Mouse (Mus musculus) heart, adult 2 months (tissue): ENCODE data around the gene Lgi1.

ENCODE experiments used
- CTCF ChIP-seq: fragments of 200-600 bp; IDR thresholded peaks from 2 replicates; pipeline ENCODE4 v1.8.1; 2022; ENCODE audit warnings: antibody characterized with exemption, mild to moderate bottlenecking, moderate library complexity
- POLR2A ChIP-seq: fragments of 200-500 bp; IDR thresholded peaks from 2 replicates; pipeline ENCODE4 v1.6.1; 2011; ENCODE audit warnings: mild to moderate bottlenecking, low read depth, low read length, control low read depth; ENCODE audit not compliant: insufficient read depth

GRCm38 (mm10) chr19:38359287-38359686 lies 95.0 kb downstream of the Lgi1 start:
- no peak for TF ChIP-seq CTCF
- TF ChIP-seq POLR2A = no peak
